Mouse (Mus musculus) cerebral cortex, adult 2 months (tissue): ENCODE results near the gene Fxn.

Source experiments
- WGBS: fragments of 180-500 bp; shearing (Covaris S2); methylation state at CpG from one replicate; pipeline ENCODE4 v1.1.7; 2018; 5-methylcytosine and 5-hydroxymethylcytosine counted together

Gene Fxn

DNA sequence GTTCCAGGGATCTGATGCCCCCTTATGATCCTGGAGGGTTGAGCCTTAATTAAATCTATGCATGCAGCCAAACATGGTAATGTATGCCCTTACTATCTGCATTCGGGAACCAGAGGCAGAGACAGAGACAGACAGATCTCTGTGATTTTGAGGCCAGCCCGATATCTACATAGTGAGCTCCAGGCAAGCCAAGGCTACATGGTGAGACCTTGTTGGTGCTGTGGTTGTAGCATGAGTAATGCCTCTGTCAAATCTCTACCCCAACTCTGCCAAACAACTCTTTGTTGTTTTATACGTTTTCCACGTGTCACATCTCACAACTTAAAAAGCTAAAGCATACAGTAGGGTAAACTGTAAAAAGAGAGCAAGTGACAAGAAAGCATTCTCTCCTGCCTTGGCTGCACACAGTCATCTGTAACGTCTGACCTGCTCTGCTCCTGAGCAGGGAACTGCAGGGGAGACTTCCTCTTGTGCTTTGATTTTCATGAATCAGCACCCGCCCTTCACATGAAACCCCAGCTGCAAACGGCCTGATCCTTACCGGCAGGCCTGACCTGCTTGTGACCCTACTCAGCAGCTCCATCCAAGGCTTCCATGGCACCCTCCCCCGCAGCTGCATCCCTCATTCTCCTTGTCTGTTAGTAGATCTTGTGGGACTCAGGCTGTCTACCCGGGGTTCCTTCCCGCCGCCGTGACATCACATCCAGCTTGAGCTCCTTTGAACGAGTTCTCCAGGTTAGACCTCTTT, 38.4 kb downstream of the Fxn start:
- 62% methylated on average over 14 of the region's 14 CpGs for WGBS

DNA sequence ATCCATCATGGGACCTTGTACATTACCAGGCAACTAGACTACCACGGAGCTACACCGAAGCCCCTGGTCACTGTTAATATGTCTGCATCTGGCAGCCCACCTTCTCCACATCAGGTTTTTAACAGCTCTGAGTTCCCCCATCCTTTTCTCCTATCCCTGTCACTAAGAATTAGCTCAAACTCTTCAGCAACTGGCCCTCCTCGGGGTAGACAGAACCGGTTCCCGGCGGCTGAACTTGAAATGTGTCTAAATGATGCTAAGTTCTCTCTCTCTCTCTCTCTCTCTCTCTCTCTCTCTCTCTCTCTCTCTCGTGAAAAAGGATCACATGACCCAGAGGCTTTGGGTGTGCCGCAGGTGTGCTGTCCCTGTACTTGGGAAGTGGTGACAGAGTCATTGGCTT, 39.1 kb downstream of the Fxn start:
- WGBS = 90% methylated on average over 8 of the region's 8 CpGs

DNA sequence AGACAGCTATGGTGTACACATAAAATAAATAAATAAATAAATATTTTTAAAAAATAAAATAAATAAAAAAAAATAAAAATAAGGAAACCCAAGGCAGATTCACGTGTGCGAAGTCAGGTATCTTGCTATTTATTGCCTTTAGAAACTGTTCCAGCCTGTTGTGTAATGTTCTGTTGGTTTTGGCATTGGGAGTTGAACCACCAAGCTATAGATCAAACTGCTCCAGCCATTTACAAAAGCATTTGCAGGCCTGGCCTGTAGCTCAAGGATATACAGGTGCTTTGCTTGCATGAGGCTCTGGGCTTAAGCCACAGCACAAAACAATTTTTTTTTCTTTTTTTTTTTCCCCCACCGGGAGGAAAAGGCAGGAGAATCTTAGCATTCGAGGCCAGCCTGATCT, 42.4 kb downstream of the Fxn start:
- WGBS = 92% methylated on average over 4 of the region's 4 CpGs

DNA sequence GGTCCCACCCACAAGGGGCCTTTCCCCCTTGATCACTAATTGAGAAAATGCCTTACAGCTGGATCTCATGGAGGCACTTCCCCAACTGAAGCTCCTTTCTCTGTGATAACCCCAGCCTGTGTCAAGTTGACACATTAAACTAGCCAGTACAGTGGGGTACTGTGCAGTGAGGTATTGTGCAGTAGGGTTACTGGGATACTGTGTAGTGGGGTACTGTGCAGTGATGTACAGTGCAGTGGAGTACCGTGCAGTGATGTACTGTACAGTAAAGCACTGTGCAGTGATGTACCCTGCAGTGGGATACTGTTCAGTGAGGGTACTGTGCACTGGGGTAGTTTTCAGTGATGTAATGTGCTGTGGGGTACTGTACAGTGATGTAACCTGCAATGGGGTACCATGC, 48.0 kb downstream of the Fxn start:
- 83% methylated on average over 1 of the region's 1 CpGs for WGBS

DNA sequence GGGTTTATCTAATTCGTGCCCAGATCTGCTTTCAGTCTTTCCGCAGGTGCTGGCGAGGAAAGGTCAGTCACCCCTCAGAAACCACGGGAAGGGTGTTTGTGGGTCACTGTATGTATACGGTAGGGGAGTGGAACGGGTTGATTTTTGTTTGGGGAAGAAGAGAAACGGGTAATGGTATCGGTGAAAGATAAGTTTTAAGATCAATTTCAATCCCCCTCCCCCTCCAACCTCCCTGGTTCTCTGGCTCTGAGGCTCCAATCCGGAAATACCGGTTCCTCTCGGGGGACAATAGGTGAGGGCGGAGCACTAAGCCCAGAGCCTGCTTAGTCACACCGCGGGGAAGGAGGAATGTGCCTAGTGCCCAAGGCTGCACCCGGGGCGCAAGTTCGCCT, 55.1 kb downstream of the Fxn start:
- WGBS = 3% methylated on average over 17 of the region's 17 CpGs

DNA sequence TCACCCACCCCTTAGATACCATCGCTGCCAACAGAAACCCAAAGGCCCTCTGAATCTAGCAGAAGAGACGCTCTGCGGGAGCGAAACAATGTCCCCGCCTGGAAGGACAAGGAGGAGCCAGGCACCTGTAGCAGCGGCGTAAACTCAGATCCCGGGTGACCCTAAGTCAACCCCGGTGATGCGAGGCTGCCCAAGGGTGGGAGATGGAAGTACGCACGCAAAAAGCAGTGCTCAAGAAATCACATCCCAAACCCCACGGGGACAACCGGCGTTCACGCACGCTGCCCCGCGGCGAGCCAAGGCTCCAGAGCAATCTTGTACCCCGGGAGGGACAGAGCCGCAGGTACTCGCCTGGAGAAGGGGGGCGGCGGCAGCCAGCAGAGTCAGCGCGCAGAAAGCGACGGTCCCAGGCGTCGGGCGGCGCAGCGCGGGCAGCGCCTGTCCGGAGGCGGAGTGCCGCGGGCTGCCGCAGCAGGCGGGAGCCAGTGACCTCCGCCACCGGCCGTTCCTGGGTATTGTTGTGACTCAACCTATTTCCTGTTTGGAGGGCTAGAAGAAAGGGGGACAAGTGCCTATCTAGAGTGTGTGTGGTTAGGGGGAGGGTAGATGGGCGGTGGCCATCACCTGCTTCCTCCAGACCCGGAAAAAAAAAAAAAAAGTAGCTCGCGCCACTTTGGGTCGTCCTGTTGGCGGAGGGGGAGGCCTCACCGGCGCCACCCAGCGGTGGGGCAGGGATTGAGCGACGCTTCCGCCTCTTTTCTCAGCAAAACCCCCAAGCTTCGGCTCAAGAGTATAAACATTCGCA, 55.7 kb downstream of the Fxn start, which contains the start of gene Tjp2:
Tjp2 (minus strand) TSS at position 531 of the 805 bp plus-strand sequence.
- whole genome bisulfite sequencing = 1% methylated on average over 59 of the region's 59 CpGs

DNA sequence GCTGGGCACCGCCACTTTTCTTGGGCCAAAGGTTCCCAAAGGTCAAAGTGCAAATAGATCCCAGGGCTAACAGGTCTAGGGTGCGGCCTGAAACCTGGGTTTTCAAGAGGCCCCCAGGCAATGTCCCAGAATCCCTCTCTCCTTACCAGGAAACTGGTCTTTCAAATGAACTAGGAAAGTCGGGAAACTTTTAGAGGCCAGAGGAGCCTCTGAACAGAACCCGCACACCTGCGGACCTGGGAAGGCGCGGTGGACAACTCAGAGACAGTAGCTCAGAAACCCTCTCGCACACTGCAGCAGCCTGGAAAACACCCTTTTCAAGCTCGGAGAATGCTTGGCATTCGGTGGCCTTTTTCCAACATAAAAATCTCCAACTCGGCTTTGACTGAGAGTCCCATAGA, 56.6 kb downstream of the Fxn start:
- WGBS = 27% methylated on average over 11 of the region's 11 CpGs

DNA sequence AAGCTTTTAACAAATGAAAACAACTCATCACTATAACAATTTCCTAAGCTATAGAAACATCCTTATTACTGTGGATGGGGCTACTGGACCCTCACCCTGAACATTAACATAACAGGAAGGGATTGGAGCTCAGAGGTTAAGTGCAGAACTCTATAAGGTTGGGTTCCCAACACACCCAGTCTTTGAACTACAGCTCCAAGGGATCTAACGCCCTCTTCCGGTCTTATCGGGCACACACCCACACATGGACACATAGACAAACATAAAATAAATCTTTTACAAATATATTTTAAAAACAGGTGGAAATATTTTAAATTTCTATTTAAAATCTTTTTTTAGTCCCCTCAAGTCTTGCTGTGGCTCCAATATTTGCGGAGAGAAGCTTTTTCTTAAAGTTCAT, 59.0 kb downstream of the Fxn start:
- WGBS = 67% methylated on average over 4 of the region's 4 CpGs

DNA sequence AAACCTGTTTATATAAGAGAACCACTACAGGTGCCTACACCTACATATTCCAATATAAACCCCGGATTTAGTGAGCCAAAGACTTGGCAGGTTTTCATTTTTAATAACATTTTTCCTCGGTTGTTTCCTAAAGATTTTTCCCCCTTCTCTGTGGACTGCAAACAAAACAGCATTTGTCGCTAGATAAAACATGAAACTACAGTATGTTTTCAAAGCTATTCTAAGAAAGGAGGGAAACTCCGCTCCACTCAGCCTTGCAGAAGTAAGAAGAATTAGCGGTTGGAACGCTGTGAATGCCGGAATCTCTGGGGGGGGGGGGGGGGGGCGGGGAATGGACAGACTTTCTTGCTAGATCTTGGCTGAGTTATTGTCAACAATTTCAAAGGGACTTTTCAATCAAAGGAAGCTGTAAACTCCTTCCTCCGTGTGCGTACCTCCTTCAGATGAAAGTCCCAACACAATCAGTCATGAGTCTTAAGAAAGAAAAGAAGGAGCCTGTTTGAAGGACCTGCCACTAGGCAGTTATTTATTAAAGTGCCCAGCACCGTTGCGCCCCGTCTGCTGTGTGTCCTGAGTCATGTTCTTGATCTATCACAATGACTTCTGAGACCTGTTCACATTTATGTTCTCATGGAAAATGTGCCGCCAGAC, 59.5 kb downstream of the Fxn start:
- 25% methylated on average over 14 of the region's 14 CpGs for WGBS

DNA sequence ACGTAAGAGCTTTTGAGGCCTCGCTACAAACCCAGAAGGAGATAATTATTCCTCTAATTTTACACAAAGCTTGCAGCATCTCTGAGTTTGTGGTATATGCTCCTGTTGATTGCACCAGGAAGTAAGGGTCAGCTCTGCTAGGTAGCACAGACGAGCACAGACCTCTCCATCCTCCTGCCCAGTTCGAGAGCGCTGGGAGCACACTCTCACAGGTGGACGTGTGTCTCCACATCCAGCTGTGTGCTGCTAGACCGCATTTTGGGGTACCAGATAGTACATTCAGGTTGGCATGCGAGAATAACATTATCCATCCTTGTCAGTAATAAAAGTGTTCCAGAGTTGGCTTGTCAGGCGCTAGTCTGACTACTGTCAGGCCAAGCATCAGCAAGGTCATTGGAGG, 61.4 kb downstream of the Fxn start:
- 78% methylated on average over 9 of the region's 9 CpGs for WGBS

DNA sequence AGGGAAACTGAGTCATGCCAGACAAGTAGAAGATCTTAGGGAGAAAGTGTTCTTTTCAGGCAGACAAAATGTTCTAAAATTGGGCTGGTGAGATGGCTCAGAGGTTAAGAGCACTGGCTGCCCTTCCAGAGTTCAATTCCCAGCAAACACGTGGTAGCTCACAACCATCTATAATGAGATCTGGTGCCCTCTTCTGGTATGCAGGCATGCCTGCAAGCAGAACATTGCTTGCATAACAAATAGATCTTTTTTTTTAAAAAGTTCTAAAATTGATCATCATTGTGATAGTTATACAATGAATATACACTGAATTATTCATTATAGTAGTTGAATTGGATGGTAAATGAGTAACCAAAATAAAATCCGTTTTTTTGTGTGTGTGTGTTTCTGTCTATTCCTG, 62.1 kb downstream of the Fxn start:
- 33% methylated on average over 2 of the region's 2 CpGs for WGBS

DNA sequence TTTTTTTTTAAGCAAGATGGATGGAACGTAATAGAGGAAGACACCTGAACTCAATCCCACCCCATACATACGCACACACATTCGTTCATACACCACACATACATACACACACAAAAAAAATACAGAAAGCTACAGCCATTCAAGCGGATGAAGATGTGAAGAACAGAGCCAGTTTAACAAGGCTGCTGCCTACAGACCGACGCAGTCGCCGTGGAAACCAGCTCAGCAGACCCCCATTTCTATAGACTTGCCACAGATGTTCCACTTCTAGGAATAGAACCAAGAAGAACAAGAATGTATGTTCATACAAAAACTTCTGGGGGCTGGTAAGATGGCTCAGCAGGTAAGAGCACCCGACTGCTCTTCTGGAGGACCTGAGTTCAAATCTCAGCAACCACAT, 63.6 kb downstream of the Fxn start:
- 62% methylated on average over 9 of the region's 9 CpGs for WGBS

DNA sequence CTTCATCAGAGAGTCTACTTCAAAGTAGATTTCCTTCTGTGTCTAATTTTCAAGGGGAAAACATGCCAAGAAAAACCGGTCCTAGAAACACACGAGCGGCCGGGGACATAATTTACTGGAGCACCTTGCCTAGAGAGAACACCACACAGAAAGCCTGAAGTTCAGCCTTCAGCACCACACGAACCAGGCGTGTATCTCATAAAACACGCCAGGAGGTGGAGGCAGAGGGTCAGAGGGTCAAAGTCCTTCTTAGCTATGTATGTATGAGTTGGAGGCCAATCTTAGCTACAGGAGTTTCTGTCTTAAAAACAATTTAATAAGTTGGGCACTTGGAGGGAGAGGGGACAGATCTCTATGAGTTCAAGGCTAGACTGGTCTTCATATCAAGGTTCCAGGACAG, 65.5 kb downstream of the Fxn start:
- WGBS = 85% methylated on average over 7 of the region's 7 CpGs

DNA sequence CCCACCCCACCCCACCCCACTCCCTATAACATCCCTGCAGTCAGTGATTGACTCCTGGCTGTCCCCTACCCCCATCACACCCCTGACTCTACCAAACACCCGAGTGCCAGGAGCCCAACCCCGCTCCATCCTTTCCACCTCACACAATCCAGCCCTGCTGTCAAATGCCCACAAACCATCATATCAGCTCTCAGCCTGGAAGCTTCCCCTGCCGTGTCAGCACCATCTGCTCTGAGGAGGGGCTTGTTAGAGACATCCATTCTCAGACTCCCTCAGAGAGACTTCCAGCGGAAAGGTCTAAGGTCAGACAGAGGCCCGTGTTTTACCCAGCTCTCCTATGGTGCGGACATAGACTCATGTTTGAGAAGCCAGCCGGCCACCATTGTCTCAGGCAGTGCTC, 67.1 kb downstream of the Fxn start:
- 68% methylated on average over 7 of the region's 7 CpGs for WGBS

DNA sequence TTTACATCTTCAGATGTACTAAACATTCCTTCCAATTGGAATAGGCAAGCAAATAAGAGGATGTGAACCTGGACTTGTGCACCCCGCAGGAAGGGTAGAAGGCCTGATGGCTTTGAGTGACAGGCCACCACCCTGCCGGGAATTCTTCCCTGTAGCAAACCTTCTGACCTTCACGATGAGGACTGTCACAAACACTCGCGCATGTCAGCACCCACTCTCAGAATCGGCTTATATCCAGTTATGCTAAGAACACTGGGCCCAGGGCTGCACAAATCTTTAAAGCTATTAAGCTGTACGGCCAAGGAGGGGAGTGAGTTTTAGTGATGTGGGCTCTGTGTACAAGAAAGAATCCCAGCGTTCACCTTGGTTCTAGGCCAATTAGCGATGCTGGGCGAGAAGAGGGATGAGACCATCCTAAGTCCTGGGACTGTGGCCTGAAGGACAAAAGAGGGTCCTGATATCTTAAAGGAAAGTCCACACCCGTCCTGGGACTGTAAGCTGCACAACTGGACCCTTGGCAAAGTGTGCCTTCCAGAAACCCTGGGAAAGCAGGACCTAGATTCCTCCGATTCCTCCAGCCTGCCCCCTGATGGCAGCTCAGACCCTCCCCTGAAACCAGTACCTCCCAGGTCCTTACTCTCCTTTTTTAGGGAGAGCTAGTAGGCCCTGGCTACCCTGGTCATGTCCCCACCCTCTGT, 67.7 kb downstream of the Fxn start:
- WGBS = 85% methylated on average over 12 of the region's 12 CpGs
